Mouse (Mus musculus) limb, embryonic 10.5 days (tissue): ENCODE data around the gene Sord. TPM values are rescaled to one million over a fixed set of nuclear protein-coding genes. Genes with fewer than 3 reads are reported as not detected.
"Not testable (repeated sequence)": the region's sequence is repeated elsewhere in the genome, so short reads cannot be mapped to it uniquely, and the experiment has no call there.

Experiments used
- DNase-seq: peaks from one replicate; pipeline ENCODE4 v3.0.0-alpha.2; 2017; ENCODE audit warnings: low spot score
- H3K27ac ChIP-seq: fragments of 300-500 bp; sonication (generic); 2 replicates; pipeline ENCODE4 v1.5.1; 2016; ENCODE audit warnings: mild to moderate bottlenecking
- H3K27me3 ChIP-seq: fragments of 300-500 bp; sonication (generic); 2 replicates; pipeline ENCODE4 v1.6.1; 2016; ENCODE audit warnings: low read depth, mild to moderate bottlenecking; ENCODE audit not compliant: poor library complexity, severe bottlenecking
- H3K36me3 ChIP-seq: fragments of 300-500 bp; sonication (generic); 2 replicates; pipeline ENCODE4 v1.6.1; 2016; ENCODE audit warnings: mild to moderate bottlenecking, moderate library complexity
- H3K4me1 ChIP-seq: fragments of 300-500 bp; sonication (generic); 2 replicates; pipeline ENCODE4 v1.6.1; 2016
- H3K4me3 ChIP-seq: fragments of 300-500 bp; sonication (generic); 2 replicates; pipeline ENCODE4 v1.5.1; 2016; ENCODE audit warnings: mild to moderate bottlenecking, moderate library complexity
- H3K9me3 ChIP-seq: fragments of 300-500 bp; sonication (generic); replicated peaks from 2 replicates; pipeline ENCODE4 v1.6.1; 2016; ENCODE audit warnings: mild to moderate bottlenecking
- WGBS: fragments of 180-500 bp; shearing (Covaris S2); methylation state at CpG from one replicate; pipeline ENCODE4 v1.1.7; 2016; 5-methylcytosine and 5-hydroxymethylcytosine counted together
- polyA plus RNA-seq: library from polyadenylated mRNA; unstranded; fragments of >200 nt; fragmentation: Nextera tagmentation; extraction: Ambion mirVana; gene quantifications from 2 replicates; pipeline ENCODE4 v1.2.1, GENCODE M21; 2016

Sord gene
- 15.4 and 17.7 TPM in 2 replicates for polyA plus RNA-seq

DNA sequence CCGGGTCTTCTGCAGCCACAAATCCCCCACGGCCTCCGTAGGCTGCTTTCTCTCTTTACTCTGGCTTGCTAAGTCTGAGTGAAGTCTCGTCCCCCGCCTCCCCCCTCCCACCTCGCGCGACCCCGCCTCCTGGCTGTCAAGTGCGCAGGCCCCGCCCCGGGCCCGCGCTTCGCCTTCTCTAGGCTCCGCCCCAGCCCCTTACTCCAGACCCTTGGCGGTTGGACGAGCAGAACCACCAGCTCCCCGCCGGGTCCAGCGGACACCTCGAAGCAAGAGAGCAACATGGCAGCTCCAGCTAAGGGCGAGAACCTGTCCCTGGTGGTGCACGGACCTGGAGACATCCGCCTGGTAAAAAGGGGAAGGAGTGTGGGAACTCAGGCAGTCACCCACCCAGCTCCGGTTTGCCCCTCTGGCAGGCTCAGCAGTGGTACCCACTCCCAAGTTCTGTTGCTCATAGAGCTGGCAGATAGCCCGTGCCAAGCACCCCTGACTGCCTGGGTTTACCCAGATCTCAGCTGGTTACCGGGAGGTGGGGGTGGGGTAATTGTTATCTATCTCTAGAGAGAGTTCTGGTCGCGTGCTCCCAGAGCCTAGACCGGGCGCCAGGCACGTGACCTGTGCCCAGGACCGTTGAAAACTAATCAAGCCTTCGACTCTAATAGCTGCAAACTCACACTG lies at the start of gene Sord:
Gene Sord (plus strand): TSS at position 139 of the 678 bp plus-strand sequence.
- peak within 1 kb of the TSS; percentile 61 for H3K4me3 ChIP-seq
- 0 out of 2 replicates have a peak, but pooled peaks cover 4% of the 10 kb centered on the region for H3K27me3 ChIP-seq
- no peaks in the 10 kb centered on the region for H3K9me3 ChIP-seq
- peaks cover 11% of the 10 kb centered on the region for H3K4me1 ChIP-seq
- H3K36me3 ChIP-seq: no peaks in the 10 kb centered on the region
- peak; percentile 92 for DNase-seq
- H3K27ac ChIP-seq: peak within 1 kb of the TSS; percentile 68
- WGBS: under 1% methylated on average over 35 of the region's 35 CpGs

DNA sequence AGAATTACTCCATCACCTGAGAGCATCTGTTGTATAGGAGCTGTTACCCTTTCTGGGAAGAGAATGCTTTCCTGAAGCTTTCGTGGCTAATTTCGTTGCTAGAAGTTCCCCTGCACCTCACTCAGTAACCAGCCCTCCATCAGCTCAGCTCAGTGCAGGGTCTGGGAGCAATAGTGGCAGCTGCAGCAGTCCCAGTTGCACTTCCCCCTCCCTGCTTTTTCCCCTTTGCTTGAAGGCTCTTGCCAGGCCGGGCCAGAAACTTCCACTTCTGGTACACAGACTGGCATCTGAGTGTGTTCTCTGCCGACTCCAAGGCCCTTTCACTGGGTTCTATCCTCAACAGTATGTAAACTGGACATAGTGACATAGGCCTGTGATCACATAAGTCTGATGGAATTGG lies 49.5 kb upstream of the Sord start:
- Histone ChIP-seq H3K27ac (no peak overlapping the region), H3K36me3 (no peaks in the 10 kb centered on the region), H3K27me3 (no peaks in the 10 kb centered on the region), H3K9me3 (no peaks in the 10 kb centered on the region), H3K4me3 (no peak overlapping the region), H3K4me1 (no peaks in the 10 kb centered on the region)
- 89% methylated on average over 4 of the region's 4 CpGs for WGBS
- DNase-seq: no peak

DNA sequence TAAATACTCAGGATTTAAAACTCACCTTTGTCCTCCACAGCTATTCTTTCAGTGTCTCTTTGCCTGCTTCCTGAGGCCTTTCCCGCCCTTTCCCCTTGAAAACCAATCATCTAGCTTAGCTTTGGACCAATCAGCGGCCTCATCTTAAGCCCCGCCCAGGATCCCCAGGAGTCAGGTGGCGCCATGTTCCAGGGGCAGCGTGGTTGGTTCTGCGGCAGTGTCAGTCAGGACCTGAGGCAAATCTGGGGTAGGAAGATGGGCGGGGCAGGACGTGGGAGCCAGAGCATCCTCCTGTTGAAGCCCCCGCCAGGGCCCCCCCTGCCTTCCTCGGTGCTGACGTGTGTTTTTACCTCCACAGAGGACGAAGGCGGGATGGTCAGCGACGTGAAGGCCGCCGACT lies 48.4 kb upstream of the Sord start, which contains the start of the genes Patl2 and Terb2:
Gene Patl2 (minus strand): TSS at position 84 of the 400 bp plus-strand sequence.
Gene Terb2 (plus strand): TSS at position 167 of the 400 bp plus-strand sequence.
- Histone ChIP-seq H3K4me1 (no peaks in the 10 kb centered on the region), H3K27me3 (no peaks in the 10 kb centered on the region), H3K27ac (no peak within 1 kb of the TSS), H3K4me3 (no peak within 1 kb of the TSS), H3K9me3 (no peaks in the 10 kb centered on the region), H3K36me3 (no peaks in the 10 kb centered on the region)
- WGBS: 81% methylated on average over 17 of the region's 17 CpGs
- DNase-seq: no peak

DNA sequence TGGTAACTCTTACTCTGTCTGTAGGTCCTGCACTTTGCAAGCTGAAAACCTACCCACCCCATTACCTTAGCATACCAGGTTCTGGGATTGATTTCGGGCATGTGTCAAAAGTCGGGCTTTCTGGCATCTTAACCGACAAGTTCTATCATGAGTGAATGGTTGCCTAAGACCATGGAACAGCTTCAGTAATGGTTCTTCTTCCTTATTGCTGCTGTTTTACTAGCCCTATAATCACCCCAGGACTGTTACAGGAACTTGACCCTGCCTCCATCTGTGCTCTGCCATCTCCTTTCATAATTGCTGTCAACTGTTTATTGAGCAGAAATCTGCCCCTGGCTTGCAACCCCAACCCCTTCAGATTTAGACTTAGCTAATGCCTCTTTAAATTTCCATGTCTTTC lies 47.8 kb upstream of the Sord start:
- Histone ChIP-seq H3K36me3 (no peaks in the 10 kb centered on the region), H3K4me3 (no peak overlapping the region), H3K27ac (no peak overlapping the region), H3K9me3 (no peaks in the 10 kb centered on the region), H3K27me3 (no peaks in the 10 kb centered on the region), H3K4me1 (no peaks in the 10 kb centered on the region)
- DNase-seq: no peak
- WGBS: 89% methylated on average over 3 of the region's 3 CpGs

DNA sequence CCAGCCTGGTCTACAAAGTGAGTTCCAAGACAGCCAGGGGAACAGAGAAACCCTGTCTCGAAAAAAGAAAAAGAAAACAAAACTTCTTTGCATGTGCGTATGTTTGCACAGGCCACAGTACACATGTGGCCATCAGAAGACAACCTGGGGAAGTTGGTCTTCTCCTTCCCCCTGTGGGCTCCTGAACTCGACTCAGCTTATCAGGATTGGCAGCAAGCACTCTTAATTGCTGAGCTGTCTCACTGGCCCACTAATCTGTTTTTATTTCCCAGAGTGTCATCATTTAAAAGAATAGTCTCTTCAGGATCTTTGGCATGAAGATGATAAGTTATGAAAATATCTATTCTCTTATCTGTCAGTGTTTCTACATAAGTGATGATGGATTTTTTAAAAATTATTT lies 42.7 kb upstream of the Sord start:
- no peaks in the 10 kb centered on the region for H3K4me1 ChIP-seq
- 84% methylated on average over 3 of the region's 3 CpGs for WGBS
- DNase-seq: no peak

DNA sequence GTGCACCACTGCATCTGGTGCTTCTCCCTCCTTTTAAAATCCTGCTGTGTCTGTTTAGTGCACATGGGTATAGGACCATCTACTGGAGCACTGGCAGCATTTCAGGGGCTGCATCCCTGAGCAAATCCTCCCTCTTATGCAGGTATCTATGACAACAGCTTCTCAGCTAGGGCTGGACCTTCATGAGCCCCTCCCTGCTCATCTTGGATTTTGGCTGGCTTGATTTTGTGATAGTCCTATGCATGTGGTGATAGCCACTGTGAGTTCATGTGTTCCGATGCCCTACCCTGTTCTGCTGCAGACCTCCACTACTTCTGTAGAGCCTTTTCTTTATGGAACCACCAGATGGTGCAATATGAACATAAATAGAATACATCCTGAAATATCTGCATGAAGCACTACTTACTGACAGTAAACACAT lies 40.0 kb upstream of the Sord start:
- WGBS: 81% methylated on average over 1 of the region's 1 CpGs
- no peaks in the 10 kb centered on the region for H3K36me3 ChIP-seq

More for the DNA sequence above, 42.7 kb upstream of the Sord start:
- Histone ChIP-seq H3K36me3 (no peaks in the 10 kb centered on the region), H3K27ac (no peak overlapping the region), H3K27me3 (no peaks in the 10 kb centered on the region), H3K4me3 (no peak overlapping the region), H3K9me3 (no peaks in the 10 kb centered on the region)

DNA sequence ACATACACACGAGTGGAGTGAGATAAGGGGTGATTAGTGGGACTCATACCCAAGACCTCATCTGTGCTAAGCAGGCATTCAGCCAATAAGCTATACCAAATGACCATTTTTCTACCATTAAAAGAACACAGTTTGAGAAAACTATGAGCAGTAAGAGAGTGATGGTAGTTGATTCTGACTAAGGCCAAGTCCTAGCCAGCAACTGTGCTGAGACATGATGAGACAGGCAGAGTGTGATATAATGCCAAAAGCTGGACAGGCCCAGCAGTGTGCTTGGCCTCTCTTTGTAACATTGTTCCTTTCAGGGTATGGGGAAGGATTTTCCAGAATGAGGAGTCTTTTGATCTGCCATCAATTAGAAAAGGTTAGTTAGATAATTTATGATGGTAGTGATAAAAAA lies 33.0 kb upstream of the Sord start:
- no peaks in the 10 kb centered on the region for H3K27me3 ChIP-seq
- no peaks in the 10 kb centered on the region for H3K9me3 ChIP-seq
- H3K27ac ChIP-seq: no peak overlapping the region
- no peaks in the 10 kb centered on the region for H3K36me3 ChIP-seq
- no peak for DNase-seq
- no peaks in the 10 kb centered on the region for H3K4me1 ChIP-seq
- 94% methylated on average over 1 of the region's 1 CpGs for WGBS
- no peak overlapping the region for H3K4me3 ChIP-seq

More for the DNA sequence above, 40.0 kb upstream of the Sord start:
- H3K27ac ChIP-seq: no peak overlapping the region
- no peaks in the 10 kb centered on the region for H3K27me3 ChIP-seq
- H3K4me3 ChIP-seq: no peak overlapping the region
- H3K4me1 ChIP-seq: no peaks in the 10 kb centered on the region
- H3K9me3 ChIP-seq: no peaks in the 10 kb centered on the region
- DNase-seq: no peak

DNA sequence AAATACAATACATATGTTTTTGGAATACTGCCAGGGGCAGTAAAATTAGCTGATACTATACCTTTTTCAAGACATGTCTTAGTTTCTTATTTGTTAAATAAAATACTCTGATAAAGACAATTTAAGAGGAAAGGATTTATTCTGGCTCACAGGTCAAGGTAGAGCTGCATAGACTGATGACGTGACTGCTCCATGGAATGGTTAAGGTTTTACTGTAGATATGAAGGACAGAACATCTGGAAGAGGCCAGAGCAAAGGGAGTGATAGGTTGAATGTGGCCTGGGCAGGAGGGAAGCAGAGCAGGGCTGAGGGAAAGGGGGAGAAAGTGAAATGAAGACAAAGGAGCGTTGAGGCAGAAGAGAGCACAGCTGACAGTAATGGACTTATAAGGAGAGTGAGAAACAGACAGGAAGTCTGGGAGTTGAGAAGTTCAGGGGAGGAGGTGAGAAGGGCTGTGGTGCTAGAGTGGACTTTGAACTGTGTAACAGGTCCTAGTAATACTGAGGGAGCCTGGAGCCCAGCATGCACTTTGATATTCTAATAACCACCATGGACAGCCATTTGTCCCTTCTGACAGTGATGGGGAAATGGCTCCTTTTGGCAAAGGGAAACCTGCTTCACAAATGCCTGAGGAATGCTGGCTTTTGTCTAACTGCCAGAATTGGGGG lies 28.0 kb upstream of the Sord start:
- H3K9me3 ChIP-seq: no peaks in the 10 kb centered on the region

DNA sequence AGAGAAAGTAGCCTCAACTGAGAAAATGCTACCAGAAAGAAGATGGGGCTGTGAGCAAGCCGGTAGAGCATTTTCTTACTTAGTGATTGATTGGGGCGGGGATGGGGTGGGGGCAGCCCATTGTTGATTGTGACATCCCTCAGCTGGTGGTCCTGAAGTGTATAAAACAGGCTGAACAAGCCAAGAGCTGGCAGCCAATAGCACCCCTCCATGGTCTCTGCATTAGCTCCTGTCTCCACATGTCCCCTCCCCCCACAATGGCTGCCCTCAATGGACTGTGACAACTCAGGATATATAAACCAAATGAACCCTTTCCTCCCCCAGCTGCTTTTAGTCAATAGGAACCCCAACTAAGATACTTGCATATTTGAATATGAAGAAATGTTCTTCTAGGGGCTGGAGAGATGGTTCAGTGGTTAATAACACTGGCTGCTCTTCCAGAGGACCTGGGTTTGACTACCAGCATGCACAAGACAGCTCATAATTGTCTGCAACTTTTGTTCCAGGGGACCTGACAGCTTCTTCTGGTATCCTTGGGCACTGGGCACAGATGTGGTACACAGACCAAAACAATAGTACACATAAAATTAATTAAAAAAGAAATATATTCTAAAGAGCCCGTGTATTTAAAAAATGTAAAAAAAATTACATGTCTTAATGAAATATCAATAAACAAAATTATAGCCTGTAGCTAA lies 23.9 kb upstream of the Sord start:
- no peak for DNase-seq
- no peak overlapping the region for H3K4me3 ChIP-seq
- no peaks in the 10 kb centered on the region for H3K27me3 ChIP-seq
- no peak overlapping the region for H3K27ac ChIP-seq
- no peaks in the 10 kb centered on the region for H3K36me3 ChIP-seq
- H3K9me3 ChIP-seq: no peaks in the 10 kb centered on the region
- no peaks in the 10 kb centered on the region for H3K4me1 ChIP-seq
- WGBS: 69% methylated on average over 3 of the region's 3 CpGs

More for the DNA sequence above, 28.0 kb upstream of the Sord start:
- Histone ChIP-seq H3K27ac (no peak overlapping the region), H3K4me3 (no peak overlapping the region), H3K36me3 (no peaks in the 10 kb centered on the region), H3K27me3 (no peaks in the 10 kb centered on the region), H3K4me1 (no peaks in the 10 kb centered on the region)
- no peak for DNase-seq
- 50% methylated on average over 2 of the region's 2 CpGs for WGBS

DNA sequence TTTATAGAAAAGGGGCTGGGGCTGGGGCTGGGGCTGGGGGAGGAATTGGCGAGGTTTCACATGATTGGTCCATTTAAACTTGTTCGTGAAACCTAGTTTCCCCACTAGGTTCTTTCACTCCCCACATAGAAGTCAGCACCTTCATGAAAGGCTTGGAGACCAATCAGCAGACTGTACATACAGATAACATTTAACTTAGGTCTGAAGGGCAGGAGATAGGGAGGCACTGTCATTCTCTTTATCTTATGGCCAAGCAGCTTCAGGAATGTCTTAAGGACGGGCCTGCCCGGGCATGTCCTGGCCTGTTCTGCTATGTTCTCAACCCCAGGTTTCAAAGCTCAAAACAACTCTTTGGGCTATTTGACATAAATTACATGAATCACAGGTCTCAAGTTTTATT lies 17.5 kb upstream of the Sord start:
- DNase-seq, H3K27ac ChIP-seq, H3K36me3 ChIP-seq, H3K27me3 ChIP-seq, H3K4me3 ChIP-seq, H3K9me3 ChIP-seq, H3K4me1 ChIP-seq: not testable (repeated sequence)
- 92% methylated on average over 4 of the region's 4 CpGs for WGBS

DNA sequence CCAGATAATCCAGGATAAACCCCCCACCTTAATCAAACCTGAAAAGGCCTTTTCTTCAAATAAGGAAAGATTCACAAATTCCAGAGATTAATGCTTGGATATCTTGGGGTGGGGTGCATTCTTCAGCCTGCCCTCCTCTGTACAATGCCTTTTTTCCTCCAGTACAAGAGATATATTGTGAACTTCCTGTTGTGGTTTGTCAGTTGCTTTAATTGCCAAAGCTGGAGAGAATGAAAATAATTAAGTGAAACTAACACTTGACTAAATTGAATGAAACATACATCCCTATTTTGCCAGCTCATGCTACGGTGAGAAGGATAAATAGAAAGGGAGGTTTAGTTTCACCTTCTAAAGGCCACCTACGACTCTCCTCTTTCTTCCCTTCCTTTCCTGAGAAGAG lies 16.3 kb upstream of the Sord start:
- Histone ChIP-seq H3K4me3 (no peak overlapping the region), H3K27me3 (no peaks in the 10 kb centered on the region), H3K27ac (no peak overlapping the region), H3K9me3 (no peaks in the 10 kb centered on the region), H3K4me1 (no peaks in the 10 kb centered on the region), H3K36me3 (no peaks in the 10 kb centered on the region)
- DNase-seq: no peak
- WGBS: 85% methylated on average over 2 of the region's 2 CpGs

DNA sequence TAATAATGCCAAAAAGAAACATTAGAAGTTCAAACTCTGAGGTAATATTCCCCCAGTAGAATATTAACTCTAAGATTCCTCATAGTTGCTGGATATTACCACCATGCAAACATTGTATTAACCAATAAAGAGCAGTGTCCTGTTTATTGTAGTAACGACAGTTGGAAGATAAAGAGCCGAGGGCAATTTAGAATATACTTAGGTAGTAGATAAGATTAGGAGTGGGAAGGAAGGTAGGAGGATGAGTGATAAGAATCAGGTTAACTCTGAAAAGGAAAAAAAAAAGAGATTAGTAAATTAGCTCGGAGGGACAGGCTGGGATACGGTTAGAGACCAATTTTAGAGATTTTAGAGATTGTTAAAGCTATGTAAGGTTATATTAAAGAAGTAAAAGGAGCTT lies 13.2 kb upstream of the Sord start:
- WGBS: 68% methylated on average over 4 of the region's 4 CpGs
- Histone ChIP-seq H3K27me3 (no peaks in the 10 kb centered on the region), H3K4me1 (no peaks in the 10 kb centered on the region), H3K36me3 (no peaks in the 10 kb centered on the region), H3K27ac (no peak overlapping the region), H3K9me3 (no peaks in the 10 kb centered on the region), H3K4me3 (no peak overlapping the region)
- no peak for DNase-seq

DNA sequence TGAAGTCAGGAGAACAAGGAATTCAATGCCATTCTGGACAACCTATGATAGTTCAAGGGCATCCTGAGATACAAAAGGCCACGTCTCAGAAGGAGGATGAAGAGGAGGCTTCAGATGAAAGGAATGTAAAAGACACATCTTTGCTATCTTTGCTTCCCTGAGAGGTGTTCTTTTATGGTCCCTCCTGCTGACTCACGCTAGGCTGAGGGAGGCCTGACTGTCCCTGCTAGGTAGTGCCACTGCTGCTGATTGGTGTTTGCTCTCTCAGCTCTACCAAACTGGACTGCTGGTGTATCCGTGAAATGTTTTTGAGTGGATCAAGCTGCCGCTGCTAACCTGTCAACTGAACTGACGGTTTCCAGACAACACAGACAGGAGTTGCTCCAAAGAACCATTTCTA lies 12.8 kb upstream of the Sord start:
- no peaks in the 10 kb centered on the region for H3K36me3 ChIP-seq
- no peak for DNase-seq
- 19% methylated on average over 5 of the region's 5 CpGs for WGBS
- no peaks in the 10 kb centered on the region for H3K27me3 ChIP-seq
- H3K4me3 ChIP-seq: no peak overlapping the region
- H3K27ac ChIP-seq: no peak overlapping the region
- H3K4me1 ChIP-seq: no peaks in the 10 kb centered on the region
- H3K9me3 ChIP-seq: no peaks in the 10 kb centered on the region
